Mouse (Mus musculus) thymus, postnatal 0 days (tissue): ENCODE measurements around the gene Vmn2r115. TPM values are rescaled to one million over a fixed set of nuclear protein-coding genes. Genes with fewer than 3 reads are reported as not detected.
"Not testable (repeated sequence)": the region's sequence is repeated elsewhere in the genome, so short reads cannot be mapped to it uniquely, and the experiment has no call there.

ENCODE experiments used
- DNase-seq: peaks from one replicate; pipeline ENCODE4 v3.0.0-alpha.2; 2015; ENCODE audit warnings: low spot score
- polyA plus RNA-seq: library from polyadenylated mRNA; unstranded; fragments of >200 nt; fragmentation: Nextera tagmentation; extraction: Ambion mirVana; gene quantifications from 2 replicates; pipeline ENCODE4 v1.2.1, GENCODE M21; 2015

The Vmn2r115 gene
- not detected in 2 replicates for polyA plus RNA-seq

- DNase-seq, result not testable (repeated sequence)
Observed at GRCm38 (mm10) chr17:23343441-23343840, at the start of gene Vmn2r115. Vmn2r115 (plus strand) TSS chr17:23343741.

GRCm38 (mm10) chr17:23312437-23312836, 31.1 kb upstream of the Vmn2r115 start, which contains the start of gene Vmn2r114:
Vmn2r114 (minus strand) TSS chr17:23312537.
- not testable (repeated sequence) for DNase-seq

GRCm38 (mm10) chr17:23330657-23331056, 12.9 kb upstream of the Vmn2r115 start:
- no peak for DNase-seq

GRCm38 (mm10) chr17:23351644-23352043, 8.1 kb downstream of the Vmn2r115 start:
- DNase-seq, result no peak

- not testable (repeated sequence) for DNase-seq
Observed at GRCm38 (mm10) chr17:23384304-23384703, 40.8 kb downstream of the Vmn2r115 start, which contains the start of gene Vmn2r116. Vmn2r116 (plus strand) TSS chr17:23384604.

Other genes with a start within 250 kb of the Vmn2r115 start
- gene Zfp40, start 150.5 kb upstream of the Vmn2r115 start, polyA plus RNA-seq, result 8.0 and 8.4 TPM in 2 replicates
- gene Vmn2r114, start 31.2 kb upstream of the Vmn2r115 start, polyA plus RNA-seq, result not detected in 2 replicates
- not detected in 2 replicates for gene Vmn2r116, start 40.9 kb downstream of the Vmn2r115 start, polyA plus RNA-seq
- not detected in 2 replicates for gene Vmn2r117, start 136.0 kb downstream of the Vmn2r115 start, polyA plus RNA-seq
- 14.6 and 14.9 TPM in 2 replicates for gene Zfp213, start 220.5 kb downstream of the Vmn2r115 start, polyA plus RNA-seq